Mouse (Mus musculus): Measurements from ENCODE around the gene Nkpd1.

- no peak for TF ChIP-seq CTCF (IDR thresholded peaks at IDR 0.05; ENCODE audit: low read depth, low read length)
- TF ChIP-seq GATA1 (IDR thresholded peaks at IDR 0.05; ENCODE audit: borderline replicate concordance, low read length), result no peak
- TF ChIP-seq TAL1 (conservative IDR thresholded peaks at IDR 0.05; ENCODE audit: low read depth, low read length), result no peak
- no peak for TF ChIP-seq POLR2AphosphoS5 (IDR thresholded peaks at IDR 0.05; ENCODE audit: insufficient replicate concordance, low read depth, low read length)
Observed at GRCm38 (mm10) chr7:19500420-19501363, 16.9 kb upstream of the Nkpd1 start.
